Mouse (Mus musculus) urinary bladder, adult 18-20 months (tissue): Measurements from ENCODE around the gene Bcorl1.
A peak's percentile ranks its signal among the peaks of the same experiment; 100 is the strongest.

ENCODE experiments used
- DNase-seq, 2 experiments: peaks; one replicate each; pipeline ENCODE4 v3.0.0; 2022; ENCODE audit warnings: low spot score in 2 of 2, mixed read lengths in 2 of 2

Bcorl1 gene

GRCm38 (mm10) chrX:48441954-48442353 is 100.8 kb downstream of the Bcorl1 start:
- no peak for DNase-seq

- DNase-seq, result no peak
Measured at GRCm38 (mm10) chrX:48444677-48445076, 103.5 kb downstream of the Bcorl1 start.

- no peak for DNase-seq
Measured at GRCm38 (mm10) chrX:48449646-48450045, 108.5 kb downstream of the Bcorl1 start.

GRCm38 (mm10) chrX:48452231-48452890 is 111.2 kb downstream of the Bcorl1 start:
- no peak for DNase-seq

- DNase-seq, result peak in 1 of 2 experiments; percentile 45
Measured at GRCm38 (mm10) chrX:48452931-48453673, 111.9 kb downstream of the Bcorl1 start.

GRCm38 (mm10) chrX:48453736-48454494 is 112.8 kb downstream of the Bcorl1 start:
- DNase-seq, result peak; percentile 48 to 76

GRCm38 (mm10) chrX:48454495-48454878 is 113.3 kb downstream of the Bcorl1 start:
- DNase-seq, result no peak

- no peak for DNase-seq
Measured at GRCm38 (mm10) chrX:48455018-48455417, 113.9 kb downstream of the Bcorl1 start.

GRCm38 (mm10) chrX:48456956-48457355 is 115.8 kb downstream of the Bcorl1 start:
- DNase-seq, result no peak
